Mouse (Mus musculus) hindbrain, embryonic 13.5 days (tissue): ENCODE results near the gene Fam102a. TPM values are rescaled to one million over a fixed set of nuclear protein-coding genes. Genes with fewer than 3 reads are reported as not detected.
A peak's percentile ranks its signal among the peaks of the same experiment; 100 is the strongest.

ENCODE experiments used
- ATAC-seq: fragments of 200-750 bp; cut with Nextera tagmentation; 2 replicates; pipeline ENCODE4 v1.8.0; 2017; ENCODE audit warnings: moderate TSS enrichment; ENCODE audit not compliant: low FRiP score
- H3K27ac ChIP-seq: fragments of 300-500 bp; sonication (generic); 2 replicates; pipeline ENCODE4 v1.5.1; 2015; ENCODE audit warnings: inconsistent platforms, mild to moderate bottlenecking, moderate library complexity
- H3K27me3 ChIP-seq: fragments of 300-500 bp; sonication (generic); 2 replicates; pipeline ENCODE4 v1.6.1; 2015; ENCODE audit warnings: mild to moderate bottlenecking, inconsistent platforms
- H3K36me3 ChIP-seq: fragments of 300-500 bp; sonication (generic); 2 replicates; pipeline ENCODE4 v1.6.1; 2015; ENCODE audit warnings: mild to moderate bottlenecking, inconsistent platforms
- H3K4me1 ChIP-seq: fragments of 300-500 bp; sonication (generic); replicated peaks from 2 replicates; pipeline ENCODE4 v1.6.1; 2015; ENCODE audit warnings: inconsistent platforms
- H3K4me2 ChIP-seq: fragments of 300-500 bp; sonication (generic); 2 replicates; pipeline ENCODE4 v1.6.1; 2015; ENCODE audit warnings: inconsistent platforms, mild to moderate bottlenecking, moderate library complexity
- H3K4me3 ChIP-seq: fragments of 300-500 bp; sonication (generic); 2 replicates; pipeline ENCODE4 v1.5.1; 2015; ENCODE audit warnings: mild to moderate bottlenecking, inconsistent platforms
- H3K9ac ChIP-seq: fragments of 300-500 bp; sonication (generic); 2 replicates; pipeline ENCODE4 v1.6.1; 2015; ENCODE audit warnings: mild to moderate bottlenecking, inconsistent platforms
- H3K9me3 ChIP-seq: fragments of 300-500 bp; sonication (generic); 2 replicates; pipeline ENCODE4 v1.6.1; 2016; ENCODE audit warnings: inconsistent platforms
- WGBS: fragments of 180-500 bp; shearing (Covaris S2); methylation state at CpG from one replicate; pipeline ENCODE4 v1.1.7; 2015; 5-methylcytosine and 5-hydroxymethylcytosine counted together
- polyA plus RNA-seq: library from polyadenylated mRNA; unstranded; fragments of >200 nt; fragmentation: Nextera tagmentation; extraction: Ambion mirVana; gene quantifications from 2 replicates; pipeline ENCODE4 v1.2.1, GENCODE M21; 2015

Fam102a gene
- polyA plus RNA-seq, 1 experiment from 2014 or later, result 7.1 TPM

- Histone ChIP-seq H3K27me3 (no peaks in the 10 kb centered on the region), H3K9me3 (no peaks in the 10 kb centered on the region), H3K4me2 (no peak overlapping the region), H3K9ac (no peak overlapping the region), H3K4me1 (no peaks in the 10 kb centered on the region), H3K36me3 (no peaks in the 10 kb centered on the region), H3K4me3 (no peak overlapping the region), H3K27ac (no peak overlapping the region)
- no peak for ATAC-seq
- WGBS, result 86% methylated on average over 8 of the region's 8 CpGs
Observed at GRCm38 (mm10) chr2:32520034-32520990, 14.8 kb upstream of the Fam102a start.

- Histone ChIP-seq H3K4me2 (no peak overlapping the region), H3K36me3 (no peaks in the 10 kb centered on the region), H3K9me3 (no peaks in the 10 kb centered on the region), H3K27ac (no peak overlapping the region), H3K4me3 (no peak overlapping the region), H3K4me1 (no peaks in the 10 kb centered on the region), H3K27me3 (no peaks in the 10 kb centered on the region), H3K9ac (no peak overlapping the region)
- WGBS, result 90% methylated on average over 13 of the region's 13 CpGs
- ATAC-seq, result no peak
Observed at GRCm38 (mm10) chr2:32524536-32525031, 10.5 kb upstream of the Fam102a start.

GRCm38 (mm10) chr2:32525816-32526215 lies 9.3 kb upstream of the Fam102a start:
- Histone ChIP-seq H3K4me1 (no peaks in the 10 kb centered on the region), H3K36me3 (no peaks in the 10 kb centered on the region), H3K9me3 (no peaks in the 10 kb centered on the region), H3K4me2 (no peak overlapping the region), H3K9ac (no peak overlapping the region), H3K27ac (no peak overlapping the region), H3K4me3 (no peak overlapping the region), H3K27me3 (no peaks in the 10 kb centered on the region)
- WGBS, result 85% methylated on average over 12 of the region's 12 CpGs
- ATAC-seq, result no peak

GRCm38 (mm10) chr2:32527468-32527966 lies 7.6 kb upstream of the Fam102a start:
- Histone ChIP-seq H3K4me2 (no peak overlapping the region), H3K9me3 (no peaks in the 10 kb centered on the region), H3K4me3 (no peak overlapping the region), H3K4me1 (no peaks in the 10 kb centered on the region), H3K27ac (no peak overlapping the region), H3K9ac (no peak overlapping the region), H3K36me3 (no peaks in the 10 kb centered on the region), H3K27me3 (no peaks in the 10 kb centered on the region)
- no peak for ATAC-seq
- 77% methylated on average over 14 of the region's 14 CpGs for WGBS

GRCm38 (mm10) chr2:32528326-32528725 lies 6.8 kb upstream of the Fam102a start:
- H3K27ac ChIP-seq, result no peak overlapping the region
- no peaks in the 10 kb centered on the region for H3K36me3 ChIP-seq
- WGBS, result 81% methylated on average over 1 of the region's 1 CpGs

GRCm38 (mm10) chr2:32530479-32530878 lies 4.7 kb upstream of the Fam102a start:
- WGBS, result 85% methylated on average over 2 of the region's 2 CpGs
- Histone ChIP-seq H3K4me3 (no peak overlapping the region), H3K36me3 (no peaks in the 10 kb centered on the region), H3K9me3 (no peaks in the 10 kb centered on the region), H3K4me1 (peaks cover 14% of the 10 kb centered on the region), H3K27ac (no peak overlapping the region), H3K9ac (no peak overlapping the region), H3K27me3 (no peaks in the 10 kb centered on the region), H3K4me2 (no peak overlapping the region)
- no peak for ATAC-seq

More at GRCm38 (mm10) chr2:32528326-32528725, 6.8 kb upstream of the Fam102a start:
- Histone ChIP-seq H3K27me3 (no peaks in the 10 kb centered on the region), H3K4me1 (no peaks in the 10 kb centered on the region), H3K9ac (no peak overlapping the region), H3K9me3 (no peaks in the 10 kb centered on the region), H3K4me2 (no peak overlapping the region), H3K4me3 (no peak overlapping the region)
- no peak for ATAC-seq

- Histone ChIP-seq H3K9me3 (no peaks in the 10 kb centered on the region), H3K4me3 (no peak overlapping the region), H3K4me2 (no peak overlapping the region), H3K4me1 (peaks cover 38% of the 10 kb centered on the region), H3K9ac (no peak overlapping the region; the same call in 1 of the 2 replicates), H3K27ac (no peak overlapping the region), H3K36me3 (no peaks in the 10 kb centered on the region), H3K27me3 (no peaks in the 10 kb centered on the region)
- no peak for ATAC-seq
- 95% methylated on average over 2 of the region's 2 CpGs for WGBS
Observed at GRCm38 (mm10) chr2:32533163-32533562, 2.0 kb upstream of the Fam102a start.

- ATAC-seq, result no peak
- H3K9me3 ChIP-seq, result no peaks in the 10 kb centered on the region
- no peaks in the 10 kb centered on the region for H3K27me3 ChIP-seq
- H3K4me3 ChIP-seq, result peak overlapping the region; percentile 94
- peaks cover 48% of the 10 kb centered on the region for H3K4me1 ChIP-seq
- H3K36me3 ChIP-seq, result no peaks in the 10 kb centered on the region
- H3K9ac ChIP-seq, result peak overlapping the region; percentile 76
- peak overlapping the region; percentile 71 for H3K4me2 ChIP-seq
- peak overlapping the region; percentile 89 for H3K27ac ChIP-seq
- WGBS, result 12% methylated on average over 13 of the region's 13 CpGs
Observed at GRCm38 (mm10) chr2:32534061-32534732, 935 bp upstream of the Fam102a start.

GRCm38 (mm10) chr2:32535501-32535991 lies 414 bp downstream of the Fam102a start:
- peaks cover 61% of the 10 kb centered on the region for H3K4me1 ChIP-seq
- H3K9me3 ChIP-seq, result no peaks in the 10 kb centered on the region
- no peaks in the 10 kb centered on the region for H3K27me3 ChIP-seq
- H3K4me2 ChIP-seq, result peak overlapping the region; percentile 81
- peak overlapping the region; percentile 96 for H3K9ac ChIP-seq
- 0% methylated on average over 43 of the region's 56 CpGs for WGBS
- H3K36me3 ChIP-seq, result no peaks in the 10 kb centered on the region
- peak overlapping the region; percentile 94 for H3K4me3 ChIP-seq
- no peak for ATAC-seq
- peak overlapping the region; percentile 97 for H3K27ac ChIP-seq

GRCm38 (mm10) chr2:32536086-32536633 lies 1.0 kb downstream of the Fam102a start:
- peak overlapping the region; percentile 97 for H3K27ac ChIP-seq
- WGBS, result 1% methylated on average over 14 of the region's 14 CpGs
- H3K4me1 ChIP-seq, result peaks cover 68% of the 10 kb centered on the region
- H3K4me2 ChIP-seq, result peak overlapping the region; percentile 81
- peak overlapping the region; percentile 96 for H3K9ac ChIP-seq
- H3K27me3 ChIP-seq, result no peaks in the 10 kb centered on the region
- no peaks in the 10 kb centered on the region for H3K36me3 ChIP-seq
- no peaks in the 10 kb centered on the region for H3K9me3 ChIP-seq
- no peak for ATAC-seq
- peak overlapping the region; percentile 94 for H3K4me3 ChIP-seq

- Histone ChIP-seq H3K9ac (peak overlapping the region; percentile 96), H3K27ac (peak overlapping the region; percentile 97), H3K27me3 (no peaks in the 10 kb centered on the region), H3K9me3 (no peaks in the 10 kb centered on the region), H3K4me2 (peak overlapping the region; percentile 81), H3K36me3 (no peaks in the 10 kb centered on the region), H3K4me3 (peak overlapping the region; percentile 94), H3K4me1 (peaks cover 74% of the 10 kb centered on the region)
- 5% methylated on average over 11 of the region's 11 CpGs for WGBS
- no peak for ATAC-seq
Observed at GRCm38 (mm10) chr2:32536634-32537359, 1.7 kb downstream of the Fam102a start.
